Mouse (Mus musculus) stomach, postnatal 0 days (tissue): ENCODE results near the gene Higd2a.

Experiments used
- CTCF ChIP-seq: IDR thresholded peaks from 2 replicates; pipeline ENCODE4 v1.5.1; 2016; ENCODE audit warnings: antibody characterized with exemption, low read depth, mild to moderate bottlenecking, moderate library complexity
- EP300 ChIP-seq: optimal IDR thresholded peaks from 2 replicates; pipeline ENCODE3; 2016; ENCODE audit warnings: antibody characterized with exemption

- TF ChIP-seq CTCF (no peak), EP300 (no peak)
Observed at GRCm38 (mm10) chr13:54569282-54569681, 20.7 kb upstream of the Higd2a start.
